Mouse (Mus musculus) splenic B cell, adult 2 months (primary cell): ENCODE results near the gene Golga4.
A peak's percentile ranks its signal among the peaks of the same experiment; 100 is the strongest.

ENCODE experiments used
- DNase-seq: peaks from one replicate; pipeline ENCODE4 v3.0.0-alpha.2; 2011; ENCODE audit warnings: low read depth, low spot score
- H3K27me3 ChIP-seq: 2 replicates; pipeline ENCODE4 v1.6.1; 2012; ENCODE audit warnings: mild to moderate bottlenecking, low read length, moderate library complexity, mixed read lengths; ENCODE audit not compliant: control insufficient read depth, poor library complexity, insufficient read depth, severe bottlenecking
- H3K36me3 ChIP-seq: 2 replicates; pipeline ENCODE4 v1.6.1; 2012; ENCODE audit warnings: mild to moderate bottlenecking, low read length, moderate library complexity, mixed read lengths; ENCODE audit not compliant: control insufficient read depth, poor library complexity, insufficient read depth, severe bottlenecking

Golga4 gene

DNA sequence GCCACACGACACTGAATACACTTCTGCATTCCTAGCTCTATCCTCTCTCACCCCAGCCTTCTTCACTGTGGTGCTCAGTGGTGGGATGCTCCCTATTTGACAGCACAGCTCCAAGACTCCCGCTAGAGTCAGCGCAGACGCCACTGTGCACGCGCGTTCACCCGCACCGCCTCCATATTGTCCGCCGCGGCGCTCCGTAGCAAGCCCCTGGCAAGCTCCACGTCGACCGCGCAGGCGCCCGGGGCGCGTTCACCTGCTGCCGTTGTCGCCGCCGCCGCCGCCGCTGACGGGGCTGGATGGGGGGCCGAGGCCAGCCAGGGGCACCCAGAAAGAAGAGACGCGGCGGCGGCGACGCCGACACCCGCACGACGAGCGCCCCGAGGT, at the start of gene Golga4:
Gene Golga4 (plus strand): TSS at position 248 of the 384 bp plus-strand sequence.
- no peaks in the 10 kb centered on the region for H3K36me3 ChIP-seq
- DNase-seq, result peak; percentile 84
- no peaks in the 10 kb centered on the region for H3K27me3 ChIP-seq

- no peak for DNase-seq
- H3K36me3 ChIP-seq, result no peaks in the 10 kb centered on the region
- no peaks in the 10 kb centered on the region for H3K27me3 ChIP-seq
Observed at GRCm38 (mm10) chr9:118456405-118456804, 49.7 kb upstream of the Golga4 start.

GRCm38 (mm10) chr9:118458039-118458438, 48.0 kb upstream of the Golga4 start:
- Histone ChIP-seq H3K36me3 (no peaks in the 10 kb centered on the region), H3K27me3 (no peaks in the 10 kb centered on the region)
- DNase-seq, result no peak

DNA sequence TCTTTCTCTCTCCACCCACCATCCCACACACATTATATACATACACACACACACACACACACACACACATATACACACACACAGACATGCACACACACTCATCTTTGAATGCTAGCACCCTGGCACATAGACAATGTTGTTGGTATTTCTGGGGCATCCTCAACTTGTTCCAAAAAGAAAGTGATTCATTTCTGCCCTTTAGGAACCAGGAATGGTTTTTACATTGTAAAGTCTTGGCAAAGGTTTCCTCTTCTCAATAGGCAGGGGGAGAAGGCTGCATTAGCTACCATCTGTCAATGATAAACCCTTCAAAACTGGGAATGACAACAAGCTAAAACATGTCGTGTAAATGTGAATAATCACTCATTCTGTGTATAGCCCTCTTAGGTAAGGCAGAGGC, 42.0 kb upstream of the Golga4 start:
- DNase-seq, result no peak
- Histone ChIP-seq H3K36me3 (no peaks in the 10 kb centered on the region), H3K27me3 (no peaks in the 10 kb centered on the region)

DNA sequence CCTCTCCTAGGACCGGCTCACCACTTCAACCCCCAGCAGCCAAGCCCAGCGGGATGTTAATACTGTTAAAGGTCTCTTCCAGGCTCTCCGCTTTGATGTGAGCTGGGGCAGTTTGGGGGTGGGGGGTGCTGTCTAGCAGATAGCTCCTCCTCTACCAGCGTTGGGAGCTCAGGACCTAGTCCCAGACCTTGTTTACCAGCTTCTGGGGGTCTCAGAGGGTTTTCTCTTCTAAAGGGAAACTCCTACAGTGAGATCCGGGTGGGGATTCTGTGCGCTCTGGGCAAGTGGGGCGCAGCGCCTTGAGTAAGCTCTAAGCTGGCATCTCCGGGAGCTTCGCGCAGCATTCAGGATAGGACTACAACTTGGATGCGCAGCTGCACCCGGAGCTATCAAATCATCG, 37.8 kb upstream of the Golga4 start:
- H3K36me3 ChIP-seq, result no peaks in the 10 kb centered on the region
- DNase-seq, result no peak
- no peaks in the 10 kb centered on the region for H3K27me3 ChIP-seq

- no peak for DNase-seq
- no peaks in the 10 kb centered on the region for H3K27me3 ChIP-seq
- no peaks in the 10 kb centered on the region for H3K36me3 ChIP-seq
Observed at GRCm38 (mm10) chr9:118469272-118469671, 36.8 kb upstream of the Golga4 start.

GRCm38 (mm10) chr9:118471296-118471695, 34.8 kb upstream of the Golga4 start:
- DNase-seq, result no peak
- H3K36me3 ChIP-seq, result no peaks in the 10 kb centered on the region
- H3K27me3 ChIP-seq, result no peaks in the 10 kb centered on the region

DNA sequence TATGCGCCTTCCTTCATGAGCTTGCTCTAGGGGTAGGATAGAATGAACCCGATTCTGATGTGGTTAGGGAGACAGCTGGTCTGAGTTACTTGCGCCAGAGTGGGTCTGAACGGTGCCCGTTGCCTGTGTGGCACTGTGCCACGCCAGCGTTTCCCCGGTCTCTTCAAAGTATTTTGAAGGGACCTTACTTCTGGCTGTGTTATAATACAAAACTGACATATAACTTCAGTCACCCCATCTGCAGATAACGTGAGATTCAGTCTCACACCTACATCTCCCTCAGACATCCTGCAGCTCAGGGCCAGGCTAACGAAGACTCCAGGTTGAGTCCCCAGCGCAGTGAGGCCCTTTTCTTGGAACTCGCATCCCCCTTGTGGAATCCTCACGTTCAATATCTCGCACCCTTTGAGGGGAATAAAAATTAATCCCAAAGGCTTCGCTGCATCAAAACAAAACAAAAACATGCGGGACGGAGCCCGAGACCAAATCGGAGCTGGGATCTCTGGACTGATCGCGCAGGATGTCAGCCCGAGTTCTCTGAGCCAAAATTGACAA, 29.8 kb upstream of the Golga4 start:
- Histone ChIP-seq H3K36me3 (no peaks in the 10 kb centered on the region), H3K27me3 (no peaks in the 10 kb centered on the region)
- DNase-seq, result no peak

DNA sequence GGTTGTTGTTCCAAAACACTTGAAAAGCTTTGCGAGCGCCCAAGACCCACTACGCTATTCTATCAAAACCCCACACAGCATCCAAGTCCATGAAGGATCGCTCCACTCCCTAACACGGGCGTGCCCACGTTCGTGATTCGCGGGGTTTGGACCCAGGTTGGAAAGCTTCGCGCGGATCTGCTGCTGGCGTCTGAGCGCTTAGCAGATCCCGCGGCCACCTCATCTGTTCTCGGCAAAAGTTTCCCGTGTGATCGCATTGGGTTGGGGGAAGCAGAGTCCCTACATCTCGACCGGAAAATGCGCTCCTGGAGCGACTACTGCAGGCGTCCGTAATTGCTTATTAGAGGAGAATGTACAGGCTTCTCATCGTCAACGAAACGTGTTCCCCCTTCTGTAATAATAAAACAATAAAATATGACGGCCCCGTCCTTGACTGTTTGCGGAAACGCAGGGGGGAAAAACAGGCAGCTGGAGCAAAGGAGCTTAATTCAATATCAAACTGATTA, 29.2 kb upstream of the Golga4 start:
- Histone ChIP-seq H3K27me3 (no peaks in the 10 kb centered on the region), H3K36me3 (no peaks in the 10 kb centered on the region)
- peak; percentile 5 for DNase-seq

- DNase-seq, result peak; percentile 5
- Histone ChIP-seq H3K27me3 (no peaks in the 10 kb centered on the region), H3K36me3 (no peaks in the 10 kb centered on the region)
Observed at GRCm38 (mm10) chr9:118477281-118477931, 28.7 kb upstream of the Golga4 start.

DNA sequence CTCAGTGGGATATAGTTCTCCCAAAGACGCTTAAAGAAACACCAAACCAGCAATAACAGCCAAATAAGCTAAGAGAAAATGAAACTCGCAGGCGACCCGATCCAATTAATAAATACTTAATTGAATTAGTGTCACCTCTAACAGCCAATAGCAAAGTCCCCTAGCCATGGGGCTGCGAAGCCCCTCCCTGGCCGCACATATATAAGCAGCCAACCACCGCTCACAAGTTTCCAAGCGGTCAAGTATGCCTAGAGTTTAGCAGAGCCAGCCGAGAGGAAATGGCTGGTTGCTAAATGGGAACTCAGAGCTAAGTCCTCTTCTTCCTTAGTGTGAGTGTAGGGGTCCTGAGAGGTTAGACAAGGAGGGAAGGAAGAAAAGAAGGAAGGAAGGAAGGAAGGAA, 28.1 kb upstream of the Golga4 start, which contains the start of gene Eomes:
Gene Eomes (plus strand): TSS at position 252 of the 400 bp plus-strand sequence.
- Histone ChIP-seq H3K36me3 (no peaks in the 10 kb centered on the region), H3K27me3 (no peaks in the 10 kb centered on the region)
- DNase-seq, result no peak

GRCm38 (mm10) chr9:118478458-118478838, 27.6 kb upstream of the Golga4 start:
- no peaks in the 10 kb centered on the region for H3K36me3 ChIP-seq
- no peaks in the 10 kb centered on the region for H3K27me3 ChIP-seq
- peak; percentile 9 for DNase-seq

GRCm38 (mm10) chr9:118478839-118479507, 27.1 kb upstream of the Golga4 start:
- H3K27me3 ChIP-seq, result no peaks in the 10 kb centered on the region
- DNase-seq, result peak; percentile 13
- H3K36me3 ChIP-seq, result no peaks in the 10 kb centered on the region

DNA sequence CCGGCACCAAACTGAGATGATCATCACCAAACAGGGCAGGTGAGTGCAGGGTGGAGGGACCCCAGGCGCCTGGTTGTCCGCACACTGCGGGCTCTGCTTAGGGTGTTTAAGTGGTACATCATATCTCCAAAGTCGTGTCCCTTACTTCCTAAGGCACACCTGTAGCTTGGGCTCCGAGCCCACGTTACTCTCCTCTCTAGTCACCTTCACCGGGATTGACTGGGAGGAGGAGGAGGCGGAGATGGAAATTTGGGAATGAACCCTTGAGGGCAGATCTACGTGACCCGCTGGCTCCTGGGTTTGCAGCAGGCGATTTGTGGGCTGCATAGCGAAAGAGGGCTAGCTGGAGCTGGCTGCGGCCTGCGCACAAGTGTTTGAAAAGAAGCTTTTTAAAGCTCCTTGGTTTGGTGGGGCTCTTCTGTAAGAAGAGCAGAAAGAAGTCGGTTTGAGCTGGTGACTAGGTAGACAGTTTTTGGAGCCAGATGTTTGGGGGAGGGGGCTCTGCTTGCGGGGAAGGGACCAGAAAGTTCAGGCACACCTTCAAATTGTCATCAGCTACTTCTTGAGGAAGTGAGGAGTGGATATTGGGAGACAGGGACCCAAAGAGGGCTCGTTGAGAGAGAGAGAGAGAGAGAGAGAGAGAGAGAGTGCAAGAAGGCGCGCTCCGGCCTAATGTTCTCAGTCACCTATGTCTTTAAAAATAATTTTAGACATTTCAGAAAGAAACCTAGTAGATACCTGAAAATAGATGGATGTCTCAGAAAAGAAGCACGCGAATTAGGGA, 26.4 kb upstream of the Golga4 start:
- H3K27me3 ChIP-seq, result no peaks in the 10 kb centered on the region
- H3K36me3 ChIP-seq, result no peaks in the 10 kb centered on the region
- no peak for DNase-seq

DNA sequence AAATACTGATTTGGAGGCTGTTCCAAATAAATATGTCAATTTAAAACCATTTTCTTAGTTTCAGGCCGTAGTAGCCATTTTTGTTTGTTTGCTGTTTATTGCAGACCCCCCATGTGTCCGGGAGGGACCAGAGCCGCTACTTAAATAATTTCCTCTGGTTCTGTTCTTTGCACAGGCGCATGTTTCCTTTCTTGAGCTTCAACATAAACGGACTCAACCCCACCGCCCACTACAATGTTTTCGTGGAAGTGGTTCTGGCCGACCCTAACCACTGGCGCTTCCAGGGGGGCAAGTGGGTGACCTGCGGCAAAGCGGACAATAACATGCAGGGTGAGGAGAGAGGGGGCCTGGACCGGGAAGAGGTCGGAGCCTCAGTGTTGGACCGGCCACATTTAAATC, 25.8 kb upstream of the Golga4 start:
- no peak for DNase-seq
- Histone ChIP-seq H3K27me3 (no peaks in the 10 kb centered on the region), H3K36me3 (no peaks in the 10 kb centered on the region)
